Mouse (Mus musculus): Measurements from ENCODE around the gene Gm960.
"Not testable (repeated sequence)": the region's sequence is repeated elsewhere in the genome, so short reads cannot be mapped to it uniquely, and the experiment has no call there.

The Gm960 gene

GRCm38 (mm10) chr19:4593792-4594522 lies 104.5 kb downstream of the Gm960 start:
- no peak for DNase-seq (ENCODE audit: low read depth, low spot score)

- DNase-seq (ENCODE audit: low read depth, low spot score) = no peak
Measured at GRCm38 (mm10) chr19:4590025-4590424, 108.4 kb downstream of the Gm960 start.

- DNase-seq (ENCODE audit: low read depth, low spot score) = no peak
Measured at GRCm38 (mm10) chr19:4589081-4589480, 109.4 kb downstream of the Gm960 start.

GRCm38 (mm10) chr19:4588430-4588829 lies 110.0 kb downstream of the Gm960 start:
- DNase-seq (ENCODE audit: low read depth, low spot score) = no peak

GRCm38 (mm10) chr19:4587426-4587825 lies 111.0 kb downstream of the Gm960 start:
- DNase-seq (ENCODE audit: low read depth, low spot score) = no peak

GRCm38 (mm10) chr19:4586783-4587182 lies 111.7 kb downstream of the Gm960 start:
- not testable (repeated sequence) for DNase-seq (ENCODE audit: low read depth, low spot score)

- no peak for DNase-seq (ENCODE audit: low read depth, low spot score)
Measured at GRCm38 (mm10) chr19:4583856-4584255, 114.6 kb downstream of the Gm960 start.

- no peak for DNase-seq (ENCODE audit: low read depth, low spot score)
Measured at GRCm38 (mm10) chr19:4579296-4579695, 119.2 kb downstream of the Gm960 start.

GRCm38 (mm10) chr19:4578799-4579198 lies 119.7 kb downstream of the Gm960 start:
- DNase-seq (ENCODE audit: low read depth, low spot score) = no peak
